Mouse (Mus musculus) activated CD4-positive, CD25-positive, alpha-beta regulatory T cell, adult 4 months (primary cell): ENCODE measurements around the gene Chd1l. TPM values are rescaled to one million over a fixed set of nuclear protein-coding genes. Genes with fewer than 3 reads are reported as not detected.

ENCODE experiments used
- ATAC-seq: one replicate; pipeline ENCODE4 v1.8.0; 2017
- polyA plus RNA-seq, 2 experiments: library from polyadenylated mRNA; unstranded; fragments of 100-300 nt; shearing (Covaris generic); gene quantifications; one replicate each; pipeline ENCODE4 v1.2.1; 2017

The Chd1l gene
- polyA plus RNA-seq, 2 experiments from 2014 or later = 21.8 TPM

- no peak for ATAC-seq
These were observed 87.9 kb downstream of the Chd1l start for GRCm38 (mm10) chr3:97521946-97522731.

GRCm38 (mm10) chr3:97519883-97520282, 90.1 kb downstream of the Chd1l start:
- ATAC-seq = no peak

- ATAC-seq = no peak
These were observed 97.7 kb downstream of the Chd1l start for GRCm38 (mm10) chr3:97512296-97512695.

Other genes with a start within 250 kb of the Chd1l start
- not detected for gene Olfr1402, start 188.2 kb downstream of the Chd1l start, polyA plus RNA-seq
- 1 to 10 TPM; 7.0 TPM for gene Fmo5, start 18.6 kb upstream of the Chd1l start, polyA plus RNA-seq
- 1 to 10 TPM; 1.7 to 2.2 TPM for gene Prkab2, start 48.0 kb upstream of the Chd1l start, polyA plus RNA-seq
- gene Gm17651, start 64.5 kb upstream of the Chd1l start, polyA plus RNA-seq = not detected